Mouse (Mus musculus) gastrocnemius, postnatal 4 days (tissue): ENCODE data around the gene Akap13. TPM values are rescaled to one million over a fixed set of nuclear protein-coding genes. Genes with fewer than 3 reads are reported as not detected.

Experiments used
- DNase-seq, 2 experiments: peaks; one replicate each; pipeline ENCODE4 v3.0.0; 2021 to 2022; ENCODE audit warnings: low spot score in 2 of 2, mixed read lengths in 2 of 2
- long read RNA-seq, 2 experiments: library from polyadenylated mRNA; stranded (forward); transcript quantifications; one replicate each; pipeline ENCODE4 v2.0.0; 2021
- total RNA-seq, 2 experiments: library from RNA; stranded (reverse); gene quantifications; 2 replicates each; pipeline ENCODE4 v1.2.3; 2021

Gene Akap13
- 100 to 1,000 TPM in 1 of 2 experiments, 10 to 100 TPM in 1; 88.7 to 102 TPM for total RNA-seq
- long read RNA-seq, experiment 1, partial matches to known transcripts, result 18 of 19 reads
- long read RNA-seq, experiment 1, other reads (novel, unspliced or antisense), result 1 of 19 reads
- long read RNA-seq, experiment 2, partial matches to known transcripts, result 16 of 28 reads
- long read RNA-seq, experiment 2, other reads (novel, unspliced or antisense), result 9 of 28 reads

DNA sequence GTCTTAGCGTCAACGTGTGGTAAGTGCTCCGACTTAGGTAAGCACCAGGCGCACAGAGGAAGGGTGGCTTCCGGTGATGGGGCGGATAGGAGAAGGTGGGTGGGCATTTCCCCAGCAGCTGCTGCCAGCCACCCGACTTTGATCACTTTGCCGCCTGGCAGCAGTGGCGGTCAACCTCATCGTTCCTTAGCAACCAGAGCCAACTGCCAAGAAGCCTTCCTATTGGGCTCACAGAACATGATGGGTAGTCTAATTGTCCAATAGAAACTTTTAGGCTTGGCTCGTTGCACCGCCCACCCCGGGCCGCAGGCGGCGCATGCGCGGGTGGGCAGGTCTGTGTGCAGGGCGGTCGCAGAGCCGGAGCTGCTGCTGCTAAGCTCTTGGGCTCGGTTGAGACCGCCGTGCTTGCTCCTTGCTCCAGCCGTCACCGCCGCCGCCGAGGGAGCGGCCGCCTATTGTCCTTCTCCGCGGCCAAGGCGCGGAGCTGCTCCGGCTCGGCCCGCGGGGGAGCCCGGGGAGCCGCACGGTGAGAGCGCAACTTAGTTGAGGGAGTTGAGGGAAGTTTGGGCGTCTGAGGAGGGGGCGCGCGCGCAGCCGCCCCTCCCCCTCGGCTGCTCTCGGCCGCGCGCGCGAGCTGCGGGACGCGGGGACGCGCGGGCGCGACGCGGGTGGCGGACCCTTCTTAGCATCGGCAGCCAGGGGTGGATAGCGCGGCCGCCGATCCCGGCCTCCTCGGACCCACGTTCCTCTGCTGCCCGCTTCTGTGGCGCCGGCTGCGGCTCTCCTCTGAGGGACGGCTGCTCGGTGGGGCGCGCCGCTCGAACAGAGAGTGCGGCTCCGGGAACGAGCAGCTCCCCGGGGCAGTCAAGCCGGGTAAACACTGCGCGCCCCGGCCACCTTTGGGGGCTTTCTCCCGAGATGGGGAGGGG lies at the start of gene Akap13:
Gene Akap13, plus strand, starts transcription at position 312 of the 929 bp plus-strand sequence.
- DNase-seq, result peak; percentile 94 to 95

DNA sequence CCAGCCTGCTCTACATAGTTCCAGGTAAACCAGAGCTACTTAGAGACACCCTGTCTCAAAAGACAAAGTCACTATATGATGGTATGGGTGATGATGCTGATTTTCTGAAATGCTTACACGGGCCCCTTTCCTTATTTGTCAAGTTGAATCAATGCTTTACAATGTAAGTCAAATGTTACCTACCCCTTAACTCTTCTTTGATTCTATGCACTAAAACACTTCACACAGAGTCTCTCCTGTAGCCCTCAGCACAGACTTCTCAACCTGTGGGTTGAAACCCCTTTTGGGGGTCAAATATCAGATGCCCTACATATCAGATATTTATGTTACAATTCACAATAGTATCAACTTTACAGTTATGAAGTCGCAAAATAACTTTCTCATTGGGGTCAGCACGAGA lies 44.7 kb upstream of the Akap13 start:
- no peak for DNase-seq

DNA sequence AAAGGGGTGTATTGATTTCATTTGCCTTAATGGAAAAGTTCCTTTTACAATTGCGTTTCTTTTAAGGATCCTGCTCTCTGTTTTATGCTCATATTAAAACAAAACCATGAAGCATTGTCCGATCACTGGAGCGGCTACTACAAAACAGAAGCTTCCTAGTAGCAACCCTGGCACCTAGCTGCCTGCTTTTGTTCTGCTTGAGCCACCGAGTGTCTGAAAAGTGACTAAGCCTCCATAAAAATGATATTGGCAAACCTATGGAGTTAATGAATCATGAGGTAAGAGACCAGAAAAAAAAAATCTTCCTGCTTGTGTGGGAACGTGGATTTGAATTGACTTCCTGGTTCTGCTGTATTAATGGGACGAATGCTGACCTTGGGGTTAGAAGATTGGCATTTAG lies 44.1 kb upstream of the Akap13 start:
- no peak for DNase-seq

DNA sequence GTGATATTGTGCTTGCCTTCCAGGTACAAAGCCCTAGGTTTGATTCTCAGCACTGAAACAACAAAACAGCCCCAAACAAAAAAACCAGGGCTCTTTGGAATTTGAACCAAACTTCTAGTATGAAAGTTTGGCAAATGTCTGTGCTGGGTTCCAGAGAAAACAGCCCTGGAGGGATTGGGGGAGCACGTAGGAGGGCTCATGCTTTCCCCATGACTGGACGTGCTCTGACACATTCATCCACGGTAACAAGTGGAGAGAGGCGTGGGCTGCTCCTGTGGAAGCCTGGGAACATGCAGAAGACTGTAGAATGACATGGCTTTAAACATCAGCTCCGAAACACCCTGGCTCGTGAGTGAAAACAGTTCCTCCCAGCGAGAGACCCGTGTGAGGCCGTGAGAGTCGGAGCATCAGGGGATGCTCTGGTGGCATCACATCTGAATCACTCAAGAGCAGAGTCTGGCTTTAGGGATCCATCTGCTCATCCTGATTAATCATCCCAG lies 43.3 kb upstream of the Akap13 start:
- no peak for DNase-seq

DNA sequence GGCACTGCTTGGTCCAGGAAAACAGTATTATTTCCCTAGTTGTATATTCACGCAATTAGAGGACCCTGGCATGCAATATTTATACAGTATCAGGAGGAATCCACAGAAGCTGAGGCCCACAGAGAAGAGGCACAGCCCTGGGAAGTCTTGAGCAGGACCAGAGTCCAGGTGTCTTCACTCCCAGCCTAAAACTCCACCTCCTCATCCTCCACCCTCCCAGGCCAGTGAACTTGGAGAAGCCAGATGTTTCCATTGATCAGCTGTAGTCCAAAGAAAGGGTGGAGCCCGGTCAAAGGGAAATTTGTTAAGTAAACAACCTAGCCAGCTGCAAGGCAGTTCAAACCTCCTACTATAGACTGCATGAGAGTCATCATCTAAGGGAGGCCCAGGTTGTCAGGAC lies 42.8 kb upstream of the Akap13 start:
- no peak for DNase-seq

DNA sequence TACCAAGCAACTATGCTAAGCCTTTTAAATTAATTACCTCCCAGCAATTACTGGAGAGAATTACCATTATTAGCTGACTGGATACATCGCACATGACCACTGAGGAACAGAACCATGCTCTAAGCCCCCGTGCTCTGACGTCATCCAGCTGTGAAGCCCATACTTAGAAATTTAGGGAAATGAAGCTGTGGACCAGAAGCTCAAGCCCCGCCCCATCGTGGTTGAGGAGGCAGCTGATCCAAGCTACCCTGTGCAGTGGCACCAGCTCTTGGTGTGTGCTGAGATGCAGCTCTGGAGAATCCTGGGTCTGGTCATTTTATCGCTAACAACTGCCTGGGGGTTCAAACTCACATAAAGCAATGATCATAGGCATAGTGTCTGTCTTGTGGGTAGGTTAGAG lies 41.4 kb upstream of the Akap13 start:
- no peak for DNase-seq

DNA sequence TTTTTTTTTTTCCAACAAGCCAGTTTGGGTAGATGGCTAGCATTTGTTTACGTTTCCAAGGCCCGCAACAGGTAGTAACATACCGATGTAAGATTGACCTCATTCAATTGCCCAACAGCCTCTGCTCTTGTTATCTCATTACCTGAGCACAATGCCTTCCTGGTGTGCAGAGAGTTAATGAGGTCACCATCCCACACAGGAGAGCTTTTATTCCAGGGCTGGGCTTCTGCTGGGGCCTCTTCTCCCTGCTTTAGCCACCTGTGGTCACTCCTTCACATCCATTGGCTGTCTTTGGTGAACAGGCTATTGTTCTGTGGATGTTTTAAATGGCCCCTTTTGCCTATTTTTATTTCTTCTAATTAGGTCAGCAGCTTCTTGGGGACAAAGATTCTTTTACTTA lies 41.0 kb upstream of the Akap13 start:
- no peak for DNase-seq

DNA sequence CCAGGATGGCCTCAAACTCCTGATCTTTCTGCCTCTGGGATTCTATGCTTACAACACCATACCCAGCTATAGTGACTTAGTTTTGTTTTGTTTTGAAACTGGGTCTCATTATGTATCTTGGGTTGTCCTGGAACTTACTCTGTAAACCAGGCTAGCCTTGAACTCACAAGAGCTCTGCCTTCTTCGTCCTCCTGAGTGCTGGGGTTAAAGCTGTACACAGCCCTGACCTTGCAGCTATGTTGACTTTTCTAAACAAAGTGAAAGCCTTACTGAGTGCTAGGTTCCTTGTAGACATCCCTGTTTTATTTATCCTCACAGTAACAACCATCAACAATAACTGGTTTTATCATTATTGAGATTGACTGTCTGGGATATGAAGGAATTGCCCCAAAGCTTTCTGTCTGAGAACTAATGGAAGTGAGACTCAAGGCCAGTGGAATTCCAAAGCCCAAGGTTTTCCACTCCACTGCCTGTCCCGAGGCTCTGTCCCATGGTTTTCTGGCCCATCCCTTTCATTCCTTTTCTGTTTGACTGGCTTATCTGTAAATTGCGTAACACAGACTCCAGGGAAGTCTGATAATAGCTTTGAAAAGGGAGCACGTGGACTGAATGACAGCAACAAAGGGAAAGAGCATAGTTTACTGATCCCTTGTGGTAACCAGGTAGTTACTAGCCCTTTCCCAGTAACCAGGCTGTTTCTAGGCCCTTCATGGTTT lies 40.0 kb upstream of the Akap13 start:
- no peak for DNase-seq

DNA sequence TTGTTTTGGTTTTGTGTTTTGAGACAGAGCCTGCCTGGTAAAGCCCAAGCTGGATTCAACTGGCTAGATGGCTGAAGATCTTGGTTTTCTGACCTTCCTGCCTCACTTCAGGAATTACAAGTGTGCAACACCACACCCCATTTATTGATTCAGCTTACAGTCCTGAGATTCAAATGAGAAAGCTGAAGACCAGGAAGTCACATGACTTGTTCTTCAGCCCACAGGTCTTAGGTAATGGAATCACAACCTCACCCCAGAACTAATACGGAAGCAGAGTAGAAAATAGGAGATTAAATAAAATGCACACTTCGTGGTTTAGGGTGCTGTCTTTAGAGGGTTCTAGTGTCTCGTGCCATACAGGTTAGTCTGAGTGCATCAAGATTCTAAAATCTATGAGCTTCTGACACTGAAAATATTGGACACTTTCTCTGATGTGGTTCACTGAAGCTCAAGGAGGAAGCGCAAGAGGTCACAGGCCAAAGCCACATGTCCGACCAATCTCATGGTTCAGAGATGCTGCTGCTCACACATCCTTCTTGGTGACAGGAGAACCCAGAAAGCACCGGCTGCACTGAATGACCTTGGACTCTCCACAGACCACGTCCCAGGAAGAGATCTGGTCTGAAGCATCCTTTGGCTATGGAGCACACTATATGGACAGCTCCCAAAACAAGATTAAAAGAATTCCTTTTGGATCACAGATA lies 39.3 kb upstream of the Akap13 start:
- DNase-seq, result no peak

DNA sequence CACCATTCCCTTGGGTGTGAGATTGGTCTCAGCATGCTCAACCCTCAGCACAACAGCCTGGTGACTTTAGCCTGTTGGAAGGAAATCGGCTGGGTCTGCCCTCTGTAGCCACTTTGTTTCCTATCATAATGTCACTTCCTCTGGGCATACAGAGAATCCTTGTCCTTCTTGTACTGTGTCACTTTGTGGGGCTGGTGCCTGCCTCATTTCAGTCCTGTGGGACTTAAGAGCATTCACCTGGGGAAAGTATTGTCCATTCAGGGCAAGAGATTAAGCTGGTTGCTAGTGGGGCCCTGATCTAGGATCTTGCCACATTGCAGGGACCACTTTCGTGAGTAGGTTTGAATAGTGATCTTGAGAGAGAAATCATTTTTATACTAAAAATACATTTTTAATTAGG lies 34.4 kb upstream of the Akap13 start:
- DNase-seq, result no peak

DNA sequence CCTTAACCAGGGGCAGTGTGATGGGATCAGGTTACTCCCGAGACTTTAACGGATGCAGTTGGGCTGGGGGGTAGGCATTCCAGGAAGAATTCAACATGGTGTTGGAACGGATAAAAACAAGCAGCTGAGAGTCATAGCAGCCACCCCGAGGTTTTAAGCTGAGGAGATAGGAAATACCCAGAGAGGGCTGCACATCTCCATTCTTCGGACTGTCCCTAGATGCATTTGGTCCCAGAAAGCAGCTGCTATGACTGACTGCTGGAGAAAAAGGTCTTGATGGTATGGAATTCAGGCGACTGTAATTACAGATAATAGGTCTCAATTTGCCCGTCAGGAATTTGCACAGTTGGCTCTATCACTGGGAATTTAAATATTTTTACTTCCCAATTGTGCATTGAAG lies 31.2 kb upstream of the Akap13 start:
- no peak for DNase-seq

DNA sequence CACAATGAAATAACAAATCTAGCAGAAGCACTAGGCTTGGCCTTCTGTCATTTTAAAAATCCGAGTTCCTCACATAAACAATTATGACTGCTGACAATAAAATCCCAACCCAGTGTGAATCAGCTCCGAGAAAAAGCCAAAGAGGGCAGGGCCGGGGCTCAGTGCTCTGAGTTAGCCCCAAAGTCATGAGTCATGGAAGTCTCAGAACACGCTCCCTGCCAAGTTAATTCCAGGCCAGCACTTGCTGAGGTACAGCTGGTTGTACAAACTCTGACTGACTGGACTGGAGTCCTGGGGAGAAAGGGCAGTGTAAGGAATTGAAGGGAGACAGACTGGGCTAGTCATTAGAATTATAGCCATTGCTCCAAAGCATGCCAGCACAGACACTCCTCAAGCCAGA lies 28.0 kb upstream of the Akap13 start:
- DNase-seq, result peak; percentile 23 to 74

DNA sequence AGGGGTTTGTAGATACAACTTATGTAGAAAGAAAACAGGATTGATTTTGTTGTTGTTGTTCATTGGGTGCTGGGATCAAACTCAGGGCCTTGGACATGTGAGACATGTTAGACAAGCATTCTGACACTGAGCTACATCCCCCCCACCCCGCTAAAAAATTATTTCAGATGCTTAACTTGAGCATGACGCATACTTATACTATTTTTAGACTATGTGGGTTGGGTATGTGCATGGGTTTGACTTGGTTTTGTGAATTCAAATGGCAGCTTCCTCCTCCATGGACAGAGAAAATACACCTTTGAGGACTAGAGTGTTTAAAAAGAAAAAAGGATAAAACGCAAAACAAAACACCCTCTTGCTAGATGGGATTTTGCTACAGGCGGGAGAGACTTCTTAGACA lies 26.4 kb upstream of the Akap13 start:
- no peak for DNase-seq

DNA sequence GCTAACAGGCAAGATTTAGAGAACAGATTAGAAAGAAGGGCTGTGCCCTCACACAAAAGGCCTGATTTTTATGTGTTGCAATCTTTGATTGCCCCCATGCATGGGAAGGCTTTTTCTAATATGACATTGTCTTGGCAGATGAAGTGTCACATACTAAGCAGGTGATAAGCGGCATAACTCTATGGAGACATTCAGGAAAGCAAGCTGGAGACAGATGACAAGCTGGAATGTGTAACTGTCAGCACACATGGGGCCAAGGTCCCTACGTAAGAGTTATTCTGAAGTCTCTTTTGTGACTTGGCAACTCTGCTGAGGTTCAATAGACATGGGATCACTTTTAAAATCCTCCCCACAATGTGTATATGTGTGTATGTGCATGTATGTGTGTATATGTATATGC lies 24.8 kb upstream of the Akap13 start:
- DNase-seq, result no peak

DNA sequence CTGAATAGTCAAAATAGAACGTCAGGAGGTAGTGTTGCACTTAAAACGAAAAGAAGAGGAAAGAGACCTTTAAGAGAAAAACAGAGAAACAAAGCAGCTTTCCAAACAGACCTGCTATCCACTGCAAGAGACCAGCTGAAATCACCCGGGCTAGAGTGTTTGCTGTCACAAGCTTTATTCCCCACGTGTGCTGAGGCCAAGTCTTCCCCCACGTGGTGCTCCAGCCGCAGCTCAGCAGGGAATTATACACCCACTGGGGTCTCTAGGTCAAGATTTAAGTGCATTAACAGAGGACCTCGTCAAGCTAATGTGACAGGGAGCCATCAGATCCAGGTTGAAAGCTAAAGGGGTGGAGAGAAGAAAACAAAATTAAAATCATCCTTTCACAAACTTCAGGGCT lies 24.3 kb upstream of the Akap13 start:
- DNase-seq, result no peak

DNA sequence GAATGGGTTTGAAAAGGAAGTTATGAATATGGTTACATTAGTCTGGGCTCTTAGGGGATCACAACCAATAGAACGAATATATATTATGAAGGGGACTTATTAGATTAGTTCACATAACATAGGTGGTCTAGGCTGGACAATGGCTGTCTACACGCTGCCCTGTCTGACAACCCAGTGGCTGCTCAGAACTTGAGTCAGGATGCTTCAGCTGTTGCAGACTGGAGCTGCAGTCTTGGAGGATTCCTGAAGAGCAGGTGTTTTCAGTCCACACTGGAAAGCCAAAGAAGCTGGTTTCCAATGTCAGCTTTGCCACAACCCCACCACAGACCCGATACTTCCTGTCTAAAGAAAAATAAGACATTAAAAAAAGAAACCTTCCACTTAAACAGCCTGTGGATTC lies 23.3 kb upstream of the Akap13 start:
- DNase-seq, result no peak

DNA sequence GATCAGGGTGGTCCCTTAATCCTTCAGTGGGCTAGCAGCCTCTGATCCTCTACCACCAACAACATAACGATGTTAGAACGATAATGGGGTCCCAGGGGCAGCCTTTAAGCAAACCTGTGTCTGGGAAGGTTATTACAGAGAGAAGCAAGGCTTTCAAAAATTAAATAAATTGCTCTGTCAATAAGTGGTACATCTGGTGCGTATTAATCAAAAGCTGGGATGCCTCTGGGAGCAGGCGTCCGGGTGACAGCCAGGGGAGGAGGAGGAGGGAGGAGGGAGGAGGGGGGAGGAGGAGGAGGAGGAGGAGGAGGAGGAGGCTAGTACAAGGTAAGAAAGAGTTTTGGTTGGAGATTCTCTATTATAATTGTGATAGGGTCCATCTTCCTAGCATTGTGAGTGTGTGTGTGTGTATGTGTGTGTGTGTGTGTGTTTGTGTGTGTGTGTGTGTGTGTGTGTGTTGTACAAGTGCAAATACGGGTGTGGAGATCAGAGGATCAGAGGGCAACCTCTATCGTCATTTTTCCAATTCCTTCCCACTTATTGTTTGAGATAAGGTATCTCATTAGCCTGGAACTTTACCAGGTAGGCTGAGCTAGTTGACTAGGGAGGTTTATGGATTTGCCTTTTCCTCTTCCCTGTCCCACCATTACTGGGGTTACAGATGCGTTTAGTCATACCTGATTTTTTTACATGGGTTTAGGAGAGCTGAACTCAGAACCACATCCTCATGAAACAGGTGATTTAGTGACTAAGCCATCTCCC lies 18.7 kb upstream of the Akap13 start:
- no peak for DNase-seq

DNA sequence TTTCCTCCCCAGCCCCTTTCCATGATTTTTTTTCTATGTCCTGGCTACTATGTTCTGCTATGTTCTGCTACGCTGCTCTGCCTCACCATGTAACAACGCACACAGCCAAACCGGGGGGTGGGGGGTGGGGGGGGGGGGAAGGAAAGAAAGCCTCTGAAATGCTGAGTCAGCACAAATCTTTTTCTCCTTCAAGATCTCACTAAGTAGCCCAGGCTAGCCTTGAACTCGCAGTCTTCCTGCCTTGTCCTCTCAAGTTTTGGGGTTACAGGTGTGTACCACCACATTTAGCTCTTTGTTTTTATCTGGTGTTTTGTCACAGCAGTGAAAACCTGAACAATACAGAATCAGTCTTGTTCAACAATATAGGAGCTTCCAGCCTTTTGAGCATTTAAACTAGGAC lies 15.8 kb upstream of the Akap13 start:
- no peak for DNase-seq

DNA sequence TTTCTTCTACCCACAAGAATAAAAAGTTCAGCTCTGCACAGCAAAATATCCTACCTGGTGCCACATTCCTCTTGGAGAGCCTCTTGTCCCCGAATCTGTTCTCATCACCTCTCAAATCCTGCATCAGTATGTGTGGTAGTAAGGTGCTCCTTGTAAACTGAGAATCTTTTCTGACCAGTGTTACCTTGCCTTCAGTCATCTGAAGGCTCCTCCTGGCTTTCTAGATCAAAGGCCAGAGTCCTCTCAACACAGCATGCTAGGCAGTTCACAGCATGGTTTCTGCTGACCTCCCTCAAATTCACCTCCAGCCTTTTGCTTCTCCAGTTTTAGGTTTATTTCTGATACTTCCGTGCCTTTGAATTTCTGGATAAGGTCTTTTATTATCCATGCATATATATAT lies 15.1 kb upstream of the Akap13 start:
- no peak for DNase-seq

DNA sequence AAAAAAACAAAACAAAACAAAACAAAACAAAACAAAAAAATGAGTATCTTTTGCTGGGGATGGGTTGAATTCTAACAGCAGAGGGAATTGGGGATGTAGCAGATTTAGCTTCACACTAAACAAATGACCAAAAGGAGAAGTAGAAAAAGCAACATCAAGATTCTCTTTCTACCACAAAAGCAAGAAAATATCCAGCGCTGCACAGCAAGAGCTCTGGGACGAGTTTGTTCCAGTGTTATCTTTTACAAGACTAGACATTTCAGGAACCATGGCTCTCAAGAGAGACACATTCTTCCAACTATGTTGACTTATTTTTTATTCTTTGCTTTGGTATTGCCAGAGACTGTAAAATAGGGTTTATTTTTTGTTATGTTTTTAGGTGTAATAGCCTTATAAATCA lies 13.4 kb upstream of the Akap13 start:
- DNase-seq, result no peak
